ENCODE assay signal across 12 mouse cellular contexts in the genomic region with DNA sequence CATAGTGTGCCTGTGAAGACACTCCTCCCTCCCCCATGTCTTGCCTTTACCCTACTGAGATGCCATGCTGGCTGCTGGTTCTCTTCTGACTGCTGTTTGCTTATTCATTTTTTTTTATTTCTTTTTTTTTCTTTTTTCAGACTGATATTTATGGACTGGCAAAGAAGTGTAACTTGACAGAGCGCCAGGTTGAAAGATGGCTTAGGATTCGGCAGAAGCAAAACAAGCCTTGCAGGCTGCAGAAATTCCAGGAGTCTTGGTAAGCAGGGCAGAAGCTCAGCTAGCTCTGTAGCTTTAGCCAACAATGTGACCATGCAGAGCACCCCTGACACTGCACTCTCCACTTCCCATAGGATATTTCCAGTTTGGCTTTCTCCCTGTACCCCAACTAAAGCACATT. TPM values are rescaled to one million over a fixed set of nuclear protein-coding genes. Genes with fewer than 3 reads are reported as not detected.
DNase-seq lines count a peak whose midpoint lies in the region; ATAC-seq and TF ChIP-seq lines count a peak whose summit lies in the region.
"Had no signal": no experiment of that assay in that cellular context is flagged by ENCODE, and none has a peak within 500 bp of the region (broad histone marks: within the 10 kb centered on the region; RNA-seq: fewer than 3 reads in every experiment).

No protein-coding gene starts in this region.

- H3K27me3 ChIP-seq in kidney, postnatal 0 days (ENCODE audit: insufficient read depth, low read length), result no peaks in the 10 kb centered on the region
- H3K27me3 ChIP-seq in kidney, adult 2 months (replicated peaks; ENCODE audit: control insufficient read depth, insufficient read depth, low read length), result no peaks in the 10 kb centered on the region

- no peak for TF ChIP-seq POLR2A in kidney, adult 2 months (IDR thresholded peaks at IDR 0.05; ENCODE audit: low read depth, low read length)

- H3K4me1 ChIP-seq in kidney, postnatal 0 days (replicated peaks; ENCODE audit: insufficient read depth, low read length), result no peaks in the 10 kb centered on the region; the same call in none of the 2 replicates
- no peaks in the 10 kb centered on the region for H3K4me1 ChIP-seq in kidney, adult 2 months (ENCODE audit: control insufficient read depth, insufficient read depth, low read length)

- H3K27ac ChIP-seq in kidney, postnatal 0 days, result peak overlapping the region; percentile 47; the same call in 1 of the 2 replicates
- H3K27ac ChIP-seq in kidney, adult 2 months (ENCODE audit: insufficient read depth, low read depth, low read length), result no peak overlapping the region
- no peak overlapping the region for H3K27ac ChIP-seq in gastrocnemius, adult 2 months

- no peak overlapping the region for H3K4me2 ChIP-seq in kidney, postnatal 0 days (ENCODE audit: low read length)

- H3K4me3 ChIP-seq in kidney, postnatal 0 days (replicated peaks; ENCODE audit: low read depth, low read length), result no peak overlapping the region
- H3K4me3 ChIP-seq in kidney, adult 2 months (ENCODE audit: insufficient read depth, low read depth, low read length), result no peak overlapping the region
- H3K4me3 ChIP-seq in gastrocnemius, adult 2 months, result no peak overlapping the region
- H3K4me3 ChIP-seq: erythroblast, embryonic 14.5 days had no signal

- no peak for TF ChIP-seq CTCF in kidney, postnatal 0 days (IDR thresholded peaks at IDR 0.05; ENCODE audit: low read depth)
- TF ChIP-seq CTCF in kidney, adult 2 months (conservative IDR thresholded peaks at IDR 0.05; ENCODE audit: insufficient read depth, insufficient read length, low read depth, low read length), result no peak
- no peak for TF ChIP-seq CTCF in gastrocnemius, adult 2 months (IDR thresholded peaks at IDR 0.05)

- DNase-seq in kidney, postnatal 0 days (ENCODE audit: low spot score), result no peak
- DNase-seq in kidney, adult 2 months, result no peak
- DNase-seq in brain, adult 2 months (ENCODE audit: low read depth, low spot score), result peak; percentile 70
- DNase-seq in layer of hippocampus, adult 11-12 months (ENCODE audit: low spot score), result peak; percentile 24
- DNase-seq in right cerebral cortex, adult 2 months (ENCODE audit: low spot score in 2 of 2), result peak; percentile 25 to 41
- DNase-seq in natural killer cell, adult 2 months (ENCODE audit: low spot score in 2 of 2), result no peak
- no peak for DNase-seq in ovary, postnatal 36 days (ENCODE audit: low spot score)
- DNase-seq in gastrocnemius, adult 2 months, result no peak
- DNase-seq: gastrocnemius, postnatal 10 days; thymus, postnatal 4 days had no signal

- H3K36me3 ChIP-seq in kidney, postnatal 0 days (ENCODE audit: insufficient read depth, low read length), result no peaks in the 10 kb centered on the region
- no peaks in the 10 kb centered on the region for H3K36me3 ChIP-seq in kidney, adult 2 months (ENCODE audit: control insufficient read depth, insufficient read depth, low read length)

- no peak for ATAC-seq in kidney, postnatal 0 days (replicated peaks; ENCODE audit: low FRiP score, low read depth)

- no peaks in the 10 kb centered on the region for H3K9me3 ChIP-seq in kidney, postnatal 0 days (replicated peaks; ENCODE audit: low read length)

- 29% methylated on average over 2 of the region's 2 CpGs for WGBS in kidney, postnatal 0 days
- 55% methylated on average over 2 of the region's 2 CpGs for WGBS in kidney, adult 2 months

- no peak overlapping the region for H3K9ac ChIP-seq in kidney, postnatal 0 days (ENCODE audit: low read depth, low read length)

- intact Hi-C loops in gastrocnemius, adult 2 months (cut with DNase I), result no loop called here

RNA-seq across cellular contexts. Expression of gene Cers3, which starts 36.1 kb away (rescaled TPM):
- 2.1 and 2.7 TPM in 2 replicates for polyA plus RNA-seq in kidney, postnatal 0 days (2015; fragmentation: Nextera tagmentation; extraction: Ambion mirVana)
- polyA plus RNA-seq in kidney, adult 2 months (2012; rRNA removed), result 0.20 and 0.27 TPM in 2 replicates
- total RNA-seq in gastrocnemius, adult 2 months (2021), result not detected
- total RNA-seq: common myeloid progenitor, adult 5-6 weeks; gastrocnemius, postnatal 10 days had no signal
- polyA plus RNA-seq: erythroblast, embryonic 14.5 days had no signal

Comparison
In these comparisons a context has a peak if more than half of its experiments do, and no peak if none do; other contexts are left out.
1. DNase-seq: peak in brain, adult 2 months (single experiment), layer of hippocampus, adult 11-12 months (single experiment) and right cerebral cortex, adult 2 months (2 of 2); none in kidney, postnatal 0 days (single experiment), kidney, adult 2 months (single experiment), natural killer cell, adult 2 months (0 of 2), ovary, postnatal 36 days (single experiment) and gastrocnemius, adult 2 months (single experiment).